Mouse (Mus musculus) gastrocnemius, postnatal 25 days (tissue): ENCODE measurements around the gene Gvin1. TPM values are rescaled to one million over a fixed set of nuclear protein-coding genes. Genes with fewer than 3 reads are reported as not detected.
"Not testable (repeated sequence)": the region's sequence is repeated elsewhere in the genome, so short reads cannot be mapped to it uniquely, and the experiment has no call there.

ENCODE experiments used
- DNase-seq: peaks from one replicate; pipeline ENCODE4 v3.0.0; 2022
- long read RNA-seq, 2 experiments: library from polyadenylated mRNA; stranded (forward); transcript quantifications; one replicate each; pipeline ENCODE4 v2.0.0; 2021
- total RNA-seq, 2 experiments: library from RNA; stranded (reverse); gene quantifications; 1 replicate in 1 of 2; 2 replicates in 1 of 2; pipeline ENCODE4 v1.2.3; 2021

Gene Gvin1
- total RNA-seq: 1 to 10 TPM; 1.6 to 4.2 TPM
- long read RNA-seq, experiment 1: 0 reads
- long read RNA-seq, experiment 2: 0 reads

GRCm38 (mm10) chr7:106215177-106215576 is at the start of gene Gvin1:
TSS of gene Gvin1 (minus strand) at chr7:106215326.
- peak; percentile 3 for DNase-seq

- no peak for DNase-seq
Measured at GRCm38 (mm10) chr7:106251844-106252517, 36.9 kb upstream of the Gvin1 start.

DNA sequence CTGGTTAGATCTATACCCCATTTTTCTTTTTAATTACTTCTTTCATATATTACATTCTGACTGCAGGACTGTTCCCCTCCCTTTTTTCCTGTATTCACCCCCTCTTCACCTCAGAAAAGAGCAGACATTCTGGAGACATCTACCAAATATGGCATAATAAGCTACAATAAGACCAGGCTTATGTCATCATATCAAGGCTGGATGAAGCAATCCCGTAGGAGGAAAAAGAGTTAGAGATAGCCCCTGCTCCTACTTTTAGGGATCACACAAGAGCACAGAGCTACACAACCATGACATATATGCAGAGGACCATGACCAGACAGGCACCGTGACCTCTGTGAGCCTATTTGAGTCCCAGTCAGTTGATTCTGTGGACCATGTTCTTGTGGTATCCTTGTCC is 33.8 kb upstream of the Gvin1 start:
- DNase-seq: no peak

DNA sequence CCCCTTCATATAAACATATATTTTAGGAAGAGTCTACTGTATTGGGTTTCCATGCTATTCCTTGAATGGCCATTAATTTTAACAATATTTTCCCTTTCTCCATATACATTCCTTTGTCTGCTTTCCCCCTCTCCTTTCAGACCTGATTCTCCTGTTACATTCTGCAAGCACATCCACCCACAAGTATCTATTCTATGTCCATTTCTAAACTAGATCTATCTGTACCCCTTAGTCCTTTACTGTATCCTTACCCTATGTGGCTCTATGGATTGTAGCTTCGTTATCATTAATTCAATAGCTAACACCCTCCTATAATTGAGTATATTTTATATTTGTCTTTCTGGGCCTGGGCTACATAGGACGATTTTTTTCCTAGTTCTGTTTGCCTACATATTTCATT is 33.1 kb upstream of the Gvin1 start:
- DNase-seq: no peak

- DNase-seq: no peak
Measured at GRCm38 (mm10) chr7:106245601-106246000, 30.5 kb upstream of the Gvin1 start.

DNA sequence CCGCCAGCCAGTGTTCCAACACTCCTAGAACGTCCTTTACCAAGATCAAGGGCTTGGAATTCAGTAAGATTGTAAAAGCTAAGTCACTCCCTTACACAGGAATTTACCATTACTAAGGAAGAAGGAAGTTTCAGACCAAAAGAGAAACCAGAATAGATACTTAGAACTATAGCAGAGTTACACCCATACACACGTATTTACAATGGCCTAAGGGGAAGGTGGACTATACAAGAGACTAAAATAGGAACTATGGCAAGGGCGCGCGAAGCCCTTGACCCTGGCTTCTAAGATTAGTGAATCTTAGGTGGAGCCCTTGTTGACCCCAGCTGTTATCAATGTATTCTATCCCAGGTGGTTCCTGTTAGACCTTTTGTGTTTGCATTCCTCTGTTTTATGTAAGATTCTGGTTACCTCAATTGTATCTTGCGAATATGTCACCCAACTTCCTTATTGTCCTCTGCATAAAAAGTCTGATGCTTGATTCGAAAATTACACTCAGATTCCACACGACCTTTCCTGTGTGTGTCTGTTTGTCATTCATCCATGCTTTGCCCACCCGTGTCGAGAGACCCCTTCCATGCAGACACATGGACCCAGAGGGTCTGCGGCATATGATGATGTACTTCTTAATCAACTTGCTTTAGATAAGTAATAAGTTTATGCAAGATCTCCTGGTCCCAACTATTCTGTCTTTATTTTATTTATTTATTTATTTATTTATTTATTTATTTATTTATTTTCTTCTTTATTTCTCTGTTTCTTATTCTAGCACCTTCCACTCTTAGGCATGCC is 25.6 kb upstream of the Gvin1 start:
- not testable (repeated sequence) for DNase-seq

DNA sequence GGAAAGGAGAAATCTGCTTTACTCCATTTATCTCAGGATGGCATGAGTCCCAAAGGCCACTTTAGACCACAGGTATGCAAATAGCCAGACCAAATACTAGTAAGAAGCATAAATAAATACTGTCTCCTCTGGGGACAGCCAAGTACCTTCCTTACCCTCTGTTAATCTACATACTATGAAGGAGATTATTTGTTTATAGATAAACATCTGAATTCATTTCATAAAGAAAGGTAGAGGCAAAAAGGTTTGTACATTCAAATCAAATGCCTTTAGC is 22.0 kb upstream of the Gvin1 start:
- no peak for DNase-seq

DNA sequence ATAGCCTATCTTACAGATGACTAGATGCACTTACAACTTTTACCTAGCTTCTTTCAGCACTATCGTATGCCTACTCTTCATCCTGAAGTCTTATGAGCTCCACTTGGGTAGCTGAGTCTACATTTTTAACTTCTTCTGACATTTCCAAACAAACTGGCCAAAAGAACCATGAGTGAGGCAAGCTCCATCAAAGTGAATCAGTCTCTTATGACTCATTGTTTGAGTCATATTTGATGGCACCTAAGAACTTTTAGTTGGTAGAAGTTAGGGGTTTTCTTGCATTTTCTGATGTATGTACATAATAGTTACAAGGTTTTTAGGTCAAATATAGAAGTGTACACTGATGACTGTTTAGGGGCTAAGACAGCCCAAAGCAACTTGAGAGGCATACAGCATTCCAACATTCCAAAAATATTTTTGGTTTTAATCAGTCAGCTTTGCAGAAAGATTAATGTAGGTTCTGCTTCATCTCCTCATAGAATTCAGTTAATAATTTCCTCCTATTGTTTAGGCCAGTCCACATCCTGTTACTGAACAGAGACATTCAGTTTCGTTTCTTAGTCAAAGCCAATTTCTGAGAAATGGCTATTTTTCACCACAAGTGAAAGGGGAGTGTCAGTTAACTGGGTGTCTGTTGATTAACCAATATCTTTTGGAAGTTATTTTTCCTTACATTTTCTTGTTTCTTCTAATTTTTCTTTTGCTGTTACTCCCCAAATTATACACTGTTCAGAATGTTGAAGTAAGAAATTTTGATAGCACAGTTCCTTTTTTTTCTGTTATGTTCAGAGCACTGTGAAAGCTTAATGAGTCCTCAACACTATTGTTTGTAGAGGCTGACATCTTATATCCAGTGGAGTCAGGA is 21.4 kb upstream of the Gvin1 start:
- DNase-seq: no peak

GRCm38 (mm10) chr7:106235596-106235995 is 20.5 kb upstream of the Gvin1 start:
- DNase-seq: no peak

DNA sequence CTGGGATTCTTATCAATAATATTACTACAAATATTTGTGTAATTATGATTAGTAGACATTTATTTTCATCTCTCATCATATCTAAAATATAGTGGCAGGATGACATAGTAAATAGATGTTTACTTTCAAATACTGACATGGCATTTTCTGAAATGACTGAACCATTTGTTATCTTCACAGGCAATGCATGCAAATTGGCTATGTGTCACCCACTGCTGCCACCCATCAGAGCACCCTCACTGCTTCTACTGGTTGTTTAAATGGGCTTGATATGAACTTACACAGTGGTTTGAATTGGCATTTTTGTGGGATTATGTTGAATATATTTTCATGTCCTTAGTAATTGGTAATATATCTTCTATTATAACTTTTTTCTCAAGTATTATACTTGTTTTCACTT is 784 bp upstream of the Gvin1 start:
- not testable (repeated sequence) for DNase-seq

DNA sequence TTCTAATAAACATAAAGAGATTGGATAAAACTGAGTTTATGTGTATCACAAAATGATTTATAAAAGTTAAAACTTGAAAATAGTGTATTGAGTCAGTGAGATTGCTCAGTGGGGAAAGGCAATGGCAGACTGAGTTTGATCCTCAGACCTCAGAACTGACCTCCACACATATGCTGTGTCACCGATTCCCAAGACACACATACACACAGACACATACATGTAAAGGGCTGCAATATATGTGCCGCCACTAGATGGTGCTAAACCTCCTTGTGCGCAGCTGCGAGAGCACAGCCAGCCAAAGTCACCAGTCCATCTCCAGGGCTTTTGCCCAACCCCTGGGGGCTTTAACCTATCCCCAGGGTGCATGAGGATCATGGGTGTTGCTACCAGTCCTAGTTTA is 1.4 kb downstream of the Gvin1 start:
- not testable (repeated sequence) for DNase-seq

GRCm38 (mm10) chr7:106206630-106207029 is 8.5 kb downstream of the Gvin1 start:
- DNase-seq: peak; percentile 0

DNA sequence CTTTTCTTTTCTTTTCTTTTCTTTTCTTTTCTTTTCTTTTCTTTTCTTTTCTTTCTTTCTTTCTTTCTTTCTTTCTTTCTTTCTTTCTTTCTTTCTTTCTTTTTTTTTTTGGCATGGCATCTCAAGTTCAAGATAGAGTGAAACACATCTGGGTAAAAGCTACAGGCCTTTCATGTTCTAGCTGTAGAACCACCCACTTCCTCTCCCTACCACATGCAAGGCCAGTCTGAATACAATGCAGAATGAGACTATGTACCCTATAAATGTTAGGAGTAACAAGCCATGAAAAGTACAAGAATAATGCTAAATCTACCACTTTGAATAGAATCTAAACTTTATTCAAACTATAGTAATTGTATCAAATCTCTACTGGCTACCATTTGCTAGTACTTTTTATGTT is 38.1 kb downstream of the Gvin1 start:
- DNase-seq: not testable (repeated sequence)

- DNase-seq: not testable (repeated sequence)
Measured at GRCm38 (mm10) chr7:106145013-106145754, 69.9 kb downstream of the Gvin1 start.

DNA sequence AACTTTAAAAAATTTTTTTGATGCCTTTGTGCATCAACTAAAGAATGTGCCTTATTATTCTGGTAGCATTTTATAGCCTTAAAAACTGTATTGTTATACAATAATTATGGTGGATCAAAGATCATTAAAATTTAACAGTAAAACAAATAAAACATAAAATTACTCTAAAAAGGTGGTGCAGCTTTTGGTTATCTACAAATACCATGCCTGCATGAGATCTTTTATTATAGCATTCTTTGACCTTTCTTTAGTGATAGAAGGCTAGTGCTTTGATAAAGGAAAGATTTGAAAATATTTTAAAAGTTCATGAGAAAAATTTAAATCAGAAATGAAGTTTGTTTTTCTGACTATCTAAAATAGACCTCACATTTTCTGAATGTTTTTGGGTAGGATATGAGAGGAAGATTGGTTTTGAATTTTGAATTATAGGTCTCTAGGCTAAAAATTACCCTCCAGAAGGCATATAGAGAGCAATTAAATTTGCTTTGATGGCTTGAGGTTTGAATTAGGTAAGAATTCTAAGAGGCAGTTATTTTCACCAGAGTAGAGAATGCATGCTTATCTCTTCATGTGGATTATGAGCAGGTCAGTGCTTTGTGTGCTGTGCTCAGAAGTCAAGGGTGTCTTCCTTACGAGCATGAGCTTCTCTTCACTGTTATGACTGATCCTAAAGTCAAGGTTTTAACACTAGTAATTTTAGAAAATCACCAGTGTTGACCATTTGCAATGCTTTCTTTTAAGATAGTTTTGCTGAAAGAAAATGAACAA is 73.8 kb downstream of the Gvin1 start:
- DNase-seq: not testable (repeated sequence)

- not testable (repeated sequence) for DNase-seq
Measured at GRCm38 (mm10) chr7:106117090-106117948, 97.8 kb downstream of the Gvin1 start.
